Mouse (Mus musculus) thymus, postnatal 25 days (tissue): ENCODE data around the gene Gm47959.

Experiments
- DNase-seq: peaks from one replicate; pipeline ENCODE4 v3.0.0; 2022

Gene Gm47959

GRCm38 (mm10) chr1:83034509-83034908, 34.2 kb downstream of the Gm47959 start:
- no peak for DNase-seq

- DNase-seq: no peak
Observed at GRCm38 (mm10) chr1:83036892-83037667, 36.7 kb downstream of the Gm47959 start.

DNA sequence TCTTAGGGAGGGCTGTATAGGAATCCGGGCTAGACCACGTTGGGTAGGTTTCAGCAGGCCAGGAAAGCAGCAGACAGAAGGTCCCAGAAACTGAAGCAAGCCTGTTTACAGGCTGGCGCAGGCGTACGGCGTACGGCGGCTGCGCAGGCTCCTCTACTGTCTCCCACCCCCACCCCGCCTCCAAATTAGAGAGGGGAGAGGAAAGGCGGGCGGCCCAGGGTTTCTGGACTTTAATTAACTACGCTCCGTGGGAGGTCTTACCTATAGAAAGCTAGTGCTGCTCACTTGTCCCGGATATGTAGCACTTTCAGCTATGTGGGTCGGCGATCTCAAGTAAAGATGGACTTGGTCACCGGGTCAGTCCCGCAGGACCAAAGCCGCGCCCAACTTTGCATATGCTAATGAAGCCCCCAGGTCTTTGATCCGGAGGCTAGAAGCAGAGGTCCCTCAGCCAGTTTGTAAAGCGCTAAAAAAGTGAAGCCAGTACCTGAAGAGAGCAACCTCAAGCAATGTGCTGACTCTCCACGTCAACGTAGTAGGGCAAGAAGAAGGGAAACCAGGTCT, 37.8 kb downstream of the Gm47959 start, which contains the start of gene Slc19a3:
Slc19a3 (minus strand) TSS at position 340 of the 564 bp plus-strand sequence.
- no peak for DNase-seq

- no peak for DNase-seq
Observed at GRCm38 (mm10) chr1:83039080-83039479, 38.7 kb downstream of the Gm47959 start.

DNA sequence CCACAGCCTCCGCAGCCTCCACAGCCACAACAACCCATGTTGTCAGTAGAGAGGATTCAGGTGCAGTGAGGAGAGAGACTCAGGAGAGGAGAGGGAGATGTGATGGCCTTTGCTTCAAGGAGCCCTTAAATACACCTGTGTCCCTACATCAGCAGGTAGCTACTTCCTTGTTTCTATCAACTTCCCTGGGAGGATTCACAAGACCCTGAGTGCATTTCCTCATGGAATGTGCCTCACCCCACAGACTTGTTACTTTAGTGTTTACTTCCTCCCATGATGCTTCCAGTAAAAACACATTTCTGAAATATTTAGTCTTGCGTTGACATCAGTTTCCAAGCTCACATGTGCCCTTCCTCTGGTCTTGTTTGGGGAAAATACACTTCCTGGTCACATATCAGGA, 42.0 kb downstream of the Gm47959 start, which contains the start of gene Krtap28-10:
Krtap28-10 (minus strand) TSS at position 101 of the 400 bp plus-strand sequence.
- no peak for DNase-seq

GRCm38 (mm10) chr1:83044882-83045427, 44.6 kb downstream of the Gm47959 start, which contains the start of gene Gm47969:
Gene Gm47969 (plus strand): TSS chr1:83044932.
- no peak for DNase-seq
